16 mouse cellular contexts compared by ENCODE assay signal in the genomic region with DNA sequence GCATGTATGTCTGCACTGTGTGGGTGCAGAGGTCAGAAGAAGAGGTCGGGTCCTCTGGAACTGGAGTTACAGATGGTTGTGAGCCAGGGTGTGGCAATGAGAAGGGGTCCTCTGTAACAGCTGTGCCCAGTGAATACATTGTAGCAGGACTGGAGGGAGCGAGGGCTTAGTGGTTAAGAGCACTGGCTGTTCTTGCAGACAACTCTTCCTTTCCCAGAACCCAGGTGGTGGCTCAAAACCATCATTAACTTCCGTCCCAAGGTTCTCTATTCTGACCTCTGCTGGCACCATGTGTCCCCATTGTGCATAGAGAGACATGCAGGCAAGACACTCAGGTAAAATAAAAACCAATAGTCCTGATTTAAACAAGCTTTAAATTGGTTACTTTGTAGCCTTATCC. TPM values are rescaled to one million over a fixed set of nuclear protein-coding genes. Genes with fewer than 3 reads are reported as not detected.
DNase-seq lines count a peak whose midpoint lies in the region; ATAC-seq and TF ChIP-seq lines count a peak whose summit lies in the region.
"Had no signal": no experiment of that assay in that cellular context is flagged by ENCODE, and none has a peak within 500 bp of the region (broad histone marks: within the 10 kb centered on the region; RNA-seq: fewer than 3 reads in every experiment).

No protein-coding gene starts in this region.

- peaks cover 63% of the 10 kb centered on the region for H3K79me2 ChIP-seq in CH12.LX (replicated peaks; ENCODE audit: control insufficient read depth, extremely low read depth, insufficient read depth, poor library complexity, severe bottlenecking)

- no peak for DNase-seq in liver, embryonic 13.5 days
- no peak for DNase-seq in liver
- DNase-seq in CH12.LX (ENCODE audit: extremely low read depth), result peak; percentile 73
- DNase-seq in thymus, postnatal 10 days (ENCODE audit: low spot score in 2 of 2), result peak; percentile 27 to 33
- DNase-seq in ovary, postnatal 10 days (ENCODE audit: low spot score), result no peak
- DNase-seq in frontal cortex, postnatal 36 days (ENCODE audit: low spot score in 2 of 2), result no peak
- DNase-seq: cerebellum, adult 8-10 months; gastrocnemius, postnatal 14 days had no signal

- peak overlapping the region; percentile 18 for H3K27ac ChIP-seq in liver, embryonic 13.5 days
- peak overlapping the region; percentile 79 for H3K27ac ChIP-seq in CH12.LX (ENCODE audit: insufficient read depth, low read depth)
- H3K27ac ChIP-seq: kidney, embryonic 15.5 days; layer of hippocampus, adult 2 months; macrophage; neural tube, embryonic 13.5 days had no signal

- no peak for ATAC-seq in liver, embryonic 13.5 days (ENCODE audit: low read depth)
- ATAC-seq in granulocyte monocyte progenitor cell, adult 5-6 weeks (replicated peaks; ENCODE audit: poor library complexity, severe bottlenecking), result peak; percentile 29
- ATAC-seq: forebrain, embryonic 16.5 days had no signal

- TF ChIP-seq POLR2A in CH12.LX (IDR thresholded peaks at IDR 0.05; ENCODE audit: low read depth, low read length), result no peak

- H3K9ac ChIP-seq in liver, embryonic 13.5 days, result no peak overlapping the region
- H3K9ac ChIP-seq in CH12.LX (ENCODE audit: insufficient read depth, low read depth), result 0 out of 2 replicates have a peak overlapping the region, but pooled peaks have one; percentile 28
- H3K9ac ChIP-seq: kidney, embryonic 15.5 days; neural tube, embryonic 13.5 days had no signal

- H3K36me3 ChIP-seq in liver, embryonic 13.5 days, result no peaks in the 10 kb centered on the region
- H3K36me3 ChIP-seq in CH12.LX (replicated peaks in 1 of 2; ENCODE audit: control insufficient read depth in 1 of 2, insufficient read depth in 1 of 2, low read length in 1 of 2), result peaks cover 3 to 41% of the 10 kb centered on the region in 2 experiments
- H3K36me3 ChIP-seq: kidney, embryonic 15.5 days; neural tube, embryonic 13.5 days had no signal

- TF ChIP-seq CTCF in CH12.LX (conservative IDR thresholded peaks at IDR 0.05 in 1 of 2, IDR thresholded peaks at IDR 0.05 in 1 of 2; ENCODE audit: low read depth in 2 of 2, low read length in 2 of 2), result peak in 1 of 2 experiments; percentile 51; a peak in 2 of 4 replicates

- in situ Hi-C loops in CH12.LX (cut with MboI; ENCODE audit: low pct_ligation_motif_present, low pct_unique_long_range_greater_than_20kb, low sequenced_read_pairs), result no loop called here

- 34% methylated on average over 3 of the region's 3 CpGs for WGBS in liver, embryonic 13.5 days (ENCODE audit: insufficient replicate concordance)

- H3K4me2 ChIP-seq in liver, embryonic 13.5 days, result no peak overlapping the region
- peak overlapping the region; percentile 90 for H3K4me2 ChIP-seq in CH12.LX (ENCODE audit: insufficient read depth, low read depth, poor library complexity, severe bottlenecking)
- H3K4me2 ChIP-seq: kidney, embryonic 15.5 days; neural tube, embryonic 13.5 days had no signal

- dilution Hi-C loops in CH12.LX (cut with MboI; ENCODE audit: extremely low pct_ligation_motif_present, extremely low pct_unique_long_range_greater_than_20kb, low sequenced_read_pairs), result no loop called here

- peak; percentile 3 for TF ChIP-seq RAD21 in CH12.LX (IDR thresholded peaks at IDR 0.05; ENCODE audit: low read depth, low read length)

- H3K27me3 ChIP-seq in liver, embryonic 13.5 days, result no peaks in the 10 kb centered on the region
- no peaks in the 10 kb centered on the region for H3K27me3 ChIP-seq in CH12.LX (replicated peaks)
- H3K27me3 ChIP-seq: kidney, embryonic 15.5 days; neural tube, embryonic 13.5 days had no signal

- peaks cover 61% of the 10 kb centered on the region for H3K4me1 ChIP-seq in liver, embryonic 13.5 days (replicated peaks)
- peaks cover 27 to 78% of the 10 kb centered on the region in 2 experiments for H3K4me1 ChIP-seq in CH12.LX (ENCODE audit: control insufficient read depth in 1 of 2, insufficient read depth in 2 of 2)

- H3K4me3 ChIP-seq in liver, embryonic 13.5 days (replicated peaks), result no peak overlapping the region
- H3K4me3 ChIP-seq in CH12.LX (replicated peaks in 1 of 3; ENCODE audit: low read depth in 2 of 3, low read length in 2 of 3, poor library complexity in 1 of 3), result peak overlapping the region in 1 of 3 experiments; percentile 33
- H3K4me3 ChIP-seq: erythroblast, embryonic 14.5 days; kidney, embryonic 15.5 days; layer of hippocampus, adult 2 months; neural tube, embryonic 13.5 days had no signal

- TF ChIP-seq EP300 in CH12.LX (IDR thresholded peaks at IDR 0.05; ENCODE audit: low read length), result no peak

- H3K9me3 ChIP-seq in liver, embryonic 13.5 days (replicated peaks), result no peaks in the 10 kb centered on the region
- H3K9me3 ChIP-seq in CH12.LX (replicated peaks; ENCODE audit: low read length), result peaks cover 2% of the 10 kb centered on the region
- H3K9me3 ChIP-seq: kidney, embryonic 15.5 days; neural tube, embryonic 13.5 days had no signal

TF ChIP-seq in CH12.LX, 34 proteins besides CTCF, POLR2A, EP300 and RAD21:
- no peak for TF ChIP-seq GABPA (IDR thresholded peaks at IDR 0.05; ENCODE audit: insufficient replicate concordance, low read depth, low read length)
- TF ChIP-seq MAFK (IDR thresholded peaks at IDR 0.05; ENCODE audit: insufficient replicate concordance, low read length), result no peak
- peak; percentile 45 for TF ChIP-seq SMC3 (IDR thresholded peaks at IDR 0.05; ENCODE audit: low read depth, low read length)
- 0 out of 2 replicates have a peak, but pooled peaks have one; percentile 12 for TF ChIP-seq ETS1 (conservative IDR thresholded peaks at IDR 0.05; ENCODE audit: low read depth, low read length)
- peak; percentile 18; the same call in 1 of the 2 replicates for TF ChIP-seq TCF12 (IDR thresholded peaks at IDR 0.05; ENCODE audit: low read depth, low read length)
- no peak for TF ChIP-seq PAX5 (IDR thresholded peaks at IDR 0.05; ENCODE audit: low read length)
- no peak for TF ChIP-seq IRF4 (IDR thresholded peaks at IDR 0.05; ENCODE audit: low read depth, low read length)

RNA-seq across cellular contexts. Expression of a gene that starts 7.1 kb away (rescaled TPM):
- 17.3 and 19.1 TPM in 2 replicates for polyA plus RNA-seq in liver, embryonic 13.5 days (2015; fragmentation: Nextera tagmentation; extraction: Ambion mirVana)
- total RNA-seq in CH12.LX (2012; rRNA removed) (27.4 and 36.5 TPM in 2 replicates), CH12.LX (2014; rRNA removed) (22.1 and 26.1 TPM in 2 replicates)
- polyA plus RNA-seq in CH12.LX (2012; ENCODE audit: insufficient read length, low read depth), result 52.5 and 62.9 TPM in 2 replicates
- 117 and 134 TPM in 2 replicates for total RNA-seq in granulocyte monocyte progenitor cell, adult 5-6 weeks (2014; fragmentation: Nextera tagmentation)
- total RNA-seq in granulocyte monocyte progenitor cell, adult 5-6 weeks (2017), result 83.5 and 89.1 TPM in 2 replicates

RNA-seq across cellular contexts. Expression of a gene that starts 15.4 kb away (rescaled TPM):
- polyA plus RNA-seq in liver, embryonic 13.5 days (2015; fragmentation: Nextera tagmentation; extraction: Ambion mirVana), result 0.17 and 0.24 TPM in 2 replicates
- 1.4 and 2.6 TPM in 2 replicates for total RNA-seq in CH12.LX (2012; rRNA removed)
- 0.51 TPM in 2 replicates for total RNA-seq in CH12.LX (2014; rRNA removed)
- 0.29 and 0.51 TPM in 2 replicates for polyA plus RNA-seq in CH12.LX (2012; ENCODE audit: insufficient read length, low read depth)
- total RNA-seq in granulocyte monocyte progenitor cell, adult 5-6 weeks (2014; fragmentation: Nextera tagmentation), result 2.5 and 5.4 TPM in 2 replicates
- total RNA-seq in granulocyte monocyte progenitor cell, adult 5-6 weeks (2017), result 0.10 and 0.43 TPM in 2 replicates
- total RNA-seq: adrenal gland, adult 18-20 months; gastrocnemius, postnatal 14 days had no signal
- polyA plus RNA-seq: erythroblast, embryonic 14.5 days; macrophage had no signal

RNA-seq across cellular contexts. Expression of a gene that starts 36.4 kb away (rescaled TPM):
- 104 and 105 TPM in 2 replicates for polyA plus RNA-seq in liver, embryonic 13.5 days (2015; fragmentation: Nextera tagmentation; extraction: Ambion mirVana)
- total RNA-seq in CH12.LX (2012; rRNA removed), result 9.7 and 12.6 TPM in 2 replicates
- 7.1 and 7.3 TPM in 2 replicates for total RNA-seq in CH12.LX (2014; rRNA removed)
- 2.2 and 2.9 TPM in 2 replicates for polyA plus RNA-seq in CH12.LX (2012; ENCODE audit: insufficient read length, low read depth)
- 11.0 and 12.9 TPM in 2 replicates for total RNA-seq in granulocyte monocyte progenitor cell, adult 5-6 weeks (2014; fragmentation: Nextera tagmentation)
- total RNA-seq in granulocyte monocyte progenitor cell, adult 5-6 weeks (2017), result 15.4 and 16.7 TPM in 2 replicates

RNA-seq across cellular contexts. Expression of a gene that starts 39.8 kb away (rescaled TPM):
- 9.9 and 10.3 TPM in 2 replicates for polyA plus RNA-seq in liver, embryonic 13.5 days (2015; fragmentation: Nextera tagmentation; extraction: Ambion mirVana)
- total RNA-seq in CH12.LX (2012; rRNA removed) (55.5 and 62.6 TPM in 2 replicates), CH12.LX (2014; rRNA removed) (28.8 and 29.0 TPM in 2 replicates)
- polyA plus RNA-seq in CH12.LX (2012; ENCODE audit: insufficient read length, low read depth), result 57.1 and 64.9 TPM in 2 replicates
- total RNA-seq in granulocyte monocyte progenitor cell, adult 5-6 weeks (2014; fragmentation: Nextera tagmentation), result 50.9 and 56.3 TPM in 2 replicates
- total RNA-seq in granulocyte monocyte progenitor cell, adult 5-6 weeks (2017), result 59.5 and 86.0 TPM in 2 replicates

RNA-seq across cellular contexts. Expression of a gene that starts 40.1 kb away (rescaled TPM):
- 50.9 and 58.8 TPM in 2 replicates for polyA plus RNA-seq in liver, embryonic 13.5 days (2015; fragmentation: Nextera tagmentation; extraction: Ambion mirVana)
- total RNA-seq in CH12.LX (2012; rRNA removed) (77.3 TPM in 2 replicates), CH12.LX (2014; rRNA removed) (72.8 and 75.8 TPM in 2 replicates)
- polyA plus RNA-seq in CH12.LX (2012; ENCODE audit: insufficient read length, low read depth), result 128 and 145 TPM in 2 replicates
- total RNA-seq in granulocyte monocyte progenitor cell, adult 5-6 weeks (2014; fragmentation: Nextera tagmentation), result 82.0 and 84.2 TPM in 2 replicates
- total RNA-seq in granulocyte monocyte progenitor cell, adult 5-6 weeks (2017), result 73.4 and 104 TPM in 2 replicates

Comparison
In these comparisons a context has a peak if more than half of its experiments do, and no peak if none do; other contexts are left out.
1. DNase-seq: peak in CH12.LX (single experiment) and thymus, postnatal 10 days (2 of 2); none in liver, embryonic 13.5 days (single experiment), liver (single experiment), ovary, postnatal 10 days (single experiment) and frontal cortex, postnatal 36 days (0 of 2).